Mouse (Mus musculus) liver, adult 10 weeks (tissue): ENCODE results near the gene Itsn2. TPM values are rescaled to one million over a fixed set of nuclear protein-coding genes. Genes with fewer than 3 reads are reported as not detected.

Experiments used
- polyA plus RNA-seq: library from polyadenylated mRNA; stranded (reverse); fragments of 350-450 nt; fragmentation: Illumina TruSeq; extraction: RNeasy Lipid Tissue Mini Kit (QIAGEN cat#74804); gene quantifications from one replicate; pipeline ENCODE4 v1.2.3, GENCODE M21; 2014; ENCODE audit warnings: low read depth, low replicate concordance

Gene Itsn2
- 37.5 TPM for polyA plus RNA-seq

GRCm38 (mm10) chr12:4592541-4593165, at the start of gene Itsn2, which contains the start of gene Gm3625:
Itsn2 (plus strand) TSS chr12:4592638.
Gm3625 (minus strand) TSS chr12:4592927.

GRCm38 (mm10) chr12:4738031-4738576, 145.7 kb downstream of the Itsn2 start, which contains the start of gene Fam228a:
Fam228a (minus strand) TSS chr12:4738430.

Other genes starting within 250 kb of the Itsn2 start
- 7.0 TPM for gene Ncoa1, start 115.5 kb upstream of the Itsn2 start, polyA plus RNA-seq
- not detected for gene Gm3625, start 289 bp downstream of the Itsn2 start, polyA plus RNA-seq
- 0.32 TPM for gene Fam228a, start 145.8 kb downstream of the Itsn2 start, polyA plus RNA-seq
- 2.0 TPM for gene Pfn4, start 176.4 kb downstream of the Itsn2 start, polyA plus RNA-seq
- 5.7 TPM for gene Fam228b, start 176.6 kb downstream of the Itsn2 start, polyA plus RNA-seq
- gene Sf3b6, start 224.9 kb downstream of the Itsn2 start, polyA plus RNA-seq, result 160 TPM
- not detected for gene Fkbp1b, start 249.0 kb downstream of the Itsn2 start, polyA plus RNA-seq